Mouse (Mus musculus) CH12.LX (cell line): ENCODE data around the gene Dkc1. TPM values are rescaled to one million over a fixed set of nuclear protein-coding genes. Genes with fewer than 3 reads are reported as not detected.

Experiments
- DNase-seq: peaks from one replicate; pipeline ENCODE4 v3.0.0-alpha.2; 2013; ENCODE audit errors: extremely low read depth
- H3K27ac ChIP-seq: 2 replicates; pipeline ENCODE4 v1.5.1; 2012; ENCODE audit warnings: low read depth, mild to moderate bottlenecking, control low read depth, moderate library complexity; ENCODE audit not compliant: insufficient read depth
- H3K27me3 ChIP-seq: replicated peaks from 2 replicates; pipeline ENCODE3; 2012; ENCODE audit warnings: inconsistent platforms
- H3K36me3 ChIP-seq, 2 experiments: replicated peaks in 1 of 2; 2 replicates each; pipeline versions ENCODE3 to v1.6.1; 2012; ENCODE audit warnings: inconsistent platforms in 1 of 2, low read length in 1 of 2, mild to moderate bottlenecking in 1 of 2, mixed read lengths in 1 of 2, moderate library complexity in 1 of 2; ENCODE audit not compliant: control insufficient read depth in 1 of 2, insufficient read depth in 1 of 2
- H3K4me1 ChIP-seq, 2 experiments: 2 replicates each; pipeline ENCODE4 v1.6.1; 2012; ENCODE audit warnings: inconsistent platforms in 1 of 2, moderate library complexity in 1 of 2; ENCODE audit not compliant: insufficient read depth in 2 of 2, control insufficient read depth in 1 of 2
- H3K4me2 ChIP-seq: 2 replicates; pipeline ENCODE4 v1.6.1; 2012; ENCODE audit warnings: low read depth, mild to moderate bottlenecking, control low read depth; ENCODE audit not compliant: poor library complexity, insufficient read depth, severe bottlenecking
- H3K4me3 ChIP-seq, 3 experiments: fragments of 150-350 bp in 1 of 3; sonication (generic) in 1 of 3; replicated peaks in 1 of 3; 2 replicates each; pipeline versions ENCODE3 to v1.5.1; 2011 to 2012; ENCODE audit warnings: low read depth in 2 of 3, low read length in 2 of 3, mild to moderate bottlenecking in 2 of 3, moderate library complexity in 2 of 3, control low read depth in 1 of 3, improper control_type of control experiment in 1 of 3, inconsistent platforms in 1 of 3, mixed read lengths in 1 of 3; ENCODE audit not compliant: poor library complexity in 1 of 3
- H3K79me2 ChIP-seq: replicated peaks from 2 replicates; pipeline ENCODE4 v1.6.1; 2012; ENCODE audit warnings: mild to moderate bottlenecking, moderate library complexity; ENCODE audit not compliant: control insufficient read depth, poor library complexity, insufficient read depth, severe bottlenecking; ENCODE audit errors: extremely low read depth
- H3K9ac ChIP-seq: 2 replicates; pipeline ENCODE4 v1.6.1; 2012; ENCODE audit warnings: low read depth, mild to moderate bottlenecking, control low read depth, moderate library complexity; ENCODE audit not compliant: insufficient read depth
- H3K9me3 ChIP-seq: replicated peaks from 2 replicates; pipeline ENCODE3; 2012; ENCODE audit warnings: low read length, inconsistent platforms, mixed read lengths
- CHD1 ChIP-seq: IDR thresholded peaks from 2 replicates; pipeline ENCODE4 v1.6.1; 2012; ENCODE audit warnings: low read depth, low read length, improper control_type of control experiment, inconsistent platforms
- EP300 ChIP-seq: IDR thresholded peaks from 2 replicates; pipeline ENCODE4 v1.6.1; 2011; ENCODE audit warnings: low read length, improper control_type of control experiment
- HCFC1 ChIP-seq: IDR thresholded peaks from 2 replicates; pipeline ENCODE4 v1.6.1; 2012; ENCODE audit warnings: low read depth, mild to moderate bottlenecking, inconsistent platforms, low read length, improper control_type of control experiment
- IRF4 ChIP-seq: IDR thresholded peaks from 2 replicates; pipeline ENCODE4 v1.6.1; 2014; ENCODE audit warnings: low read depth, mild to moderate bottlenecking, inconsistent platforms, low read length, improper control_type of control experiment
- JUN ChIP-seq: IDR thresholded peaks from 2 replicates; pipeline ENCODE4 v1.6.1; 2011; ENCODE audit warnings: low read depth, mild to moderate bottlenecking, low read length, improper control_type of control experiment, moderate library complexity; ENCODE audit not compliant: insufficient read depth
- MAZ ChIP-seq: IDR thresholded peaks from 2 replicates; pipeline ENCODE4 v1.6.1; 2012; ENCODE audit warnings: low read depth, mild to moderate bottlenecking, inconsistent platforms, low read length, improper control_type of control experiment, moderate library complexity
- MEF2A ChIP-seq: IDR thresholded peaks from 2 replicates; pipeline ENCODE4 v1.6.1; 2014; ENCODE audit warnings: low read depth, mild to moderate bottlenecking, inconsistent platforms, low read length, improper control_type of control experiment, borderline replicate concordance
- MYC ChIP-seq: IDR thresholded peaks from 2 replicates; pipeline ENCODE4 v1.6.1; 2011; ENCODE audit warnings: low read depth, mild to moderate bottlenecking, improper control_type of control experiment, low read length
- NELFE ChIP-seq: IDR thresholded peaks from 2 replicates; pipeline ENCODE4 v1.6.1; 2011; ENCODE audit warnings: low read depth, low read length, improper control_type of control experiment
- POLR2A ChIP-seq: IDR thresholded peaks from 2 replicates; pipeline ENCODE4 v1.6.1; 2011; ENCODE audit warnings: low read depth, mild to moderate bottlenecking, improper control_type of control experiment, low read length
- POLR2AphosphoS2 ChIP-seq: IDR thresholded peaks from 2 replicates; pipeline ENCODE4 v1.6.1; 2011; ENCODE audit warnings: low read depth, low read length, improper control_type of control experiment
- RAD21 ChIP-seq: IDR thresholded peaks from 2 replicates; pipeline ENCODE4 v1.6.1; 2011; ENCODE audit warnings: low read depth, mild to moderate bottlenecking, low read length, improper control_type of control experiment, moderate library complexity
- RCOR1 ChIP-seq: conservative IDR thresholded peaks from 2 replicates; pipeline ENCODE4 v1.6.1; 2012; ENCODE audit warnings: low read depth, mild to moderate bottlenecking, inconsistent platforms, low read length, improper control_type of control experiment
- TBP ChIP-seq: conservative IDR thresholded peaks from 2 replicates; pipeline ENCODE4 v1.6.1; 2011; ENCODE audit warnings: low read depth, low read length, improper control_type of control experiment
- TCF12 ChIP-seq: IDR thresholded peaks from 2 replicates; pipeline ENCODE4 v1.6.1; 2014; ENCODE audit warnings: low read depth, mild to moderate bottlenecking, inconsistent platforms, low read length, improper control_type of control experiment
- UBTF ChIP-seq: IDR thresholded peaks from 2 replicates; pipeline ENCODE4 v1.6.1; 2012; ENCODE audit warnings: low read depth, mild to moderate bottlenecking, inconsistent platforms, low read length, improper control_type of control experiment, moderate library complexity
- USF1 ChIP-seq: IDR thresholded peaks from 2 replicates; pipeline ENCODE4 v1.6.1; 2014; ENCODE audit warnings: low read depth, mild to moderate bottlenecking, inconsistent platforms, low read length, improper control_type of control experiment
- ZKSCAN1 ChIP-seq: IDR thresholded peaks from 2 replicates; pipeline ENCODE4 v1.6.1; 2012; ENCODE audit warnings: low read depth, inconsistent platforms, low read length, improper control_type of control experiment, borderline replicate concordance
- ZNF384 ChIP-seq: IDR thresholded peaks from 2 replicates; pipeline ENCODE4 v1.6.1; 2012; ENCODE audit warnings: low read depth, low read length, improper control_type of control experiment, inconsistent platforms
- dilution Hi-C: fragments of 300-500 bp; cut with MboI; formaldehyde crosslinking; loops from 2 replicates; pipeline ENCODE4 v1.14.3; 2020; ENCODE audit warnings: low sequenced_read_pairs; ENCODE audit not compliant: extremely low pct_unique_long_range_greater_than_20kb, extremely low pct_ligation_motif_present
- in situ Hi-C: fragments of 300-500 bp; cut with MboI; formaldehyde crosslinking; loops from 3 replicates; pipeline ENCODE4 v1.14.3; 2019; ENCODE audit warnings: low sequenced_read_pairs, low pct_ligation_motif_present, low pct_unique_long_range_greater_than_20kb, mixed read lengths
- polyA plus RNA-seq: library from polyadenylated mRNA; unstranded; fragments of >175 nt; gene quantifications from 2 replicates; pipeline ENCODE4 v1.2.1, GENCODE M21; 2012; ENCODE audit warnings: low read depth; ENCODE audit not compliant: insufficient read length
- total RNA-seq, 2 experiments: library from RNA; depleted of rRNA; stranded (reverse); fragments of 300-350 nt in 1 of 2; fragments of >200 nt in 1 of 2; gene quantifications; 2 replicates each; pipeline ENCODE4 v1.2.3; 2012 to 2014

Gene Dkc1
- total and polyA plus RNA-seq, 3 experiments: 110 to 273 (median 260) TPM

- in situ Hi-C loops: no loop called here
- Histone ChIP-seq H3K27me3 (no peaks in the 10 kb centered on the region), H3K4me2 (no peak overlapping the region), H3K36me3 (no peaks in the 10 kb centered on the region), H3K9ac (no peak overlapping the region), H3K27ac (no peak overlapping the region), H3K4me3 (no peak overlapping the region), H3K9me3 (no peaks in the 10 kb centered on the region), H3K4me1 (no peaks in the 10 kb centered on the region), H3K79me2 (no peaks in the 10 kb centered on the region)
- TF ChIP-seq USF1 (no peak), CHD1 (no peak), NELFE (no peak), ZNF384 (no peak), ZKSCAN1 (no peak)
- dilution Hi-C loops: no loop called here
- no peak for DNase-seq
Observed at GRCm38 (mm10) chrX:75045931-75046330, 49.7 kb upstream of the Dkc1 start.

GRCm38 (mm10) chrX:75046921-75047635 is 48.6 kb upstream of the Dkc1 start:
- no peak overlapping the region for H3K9ac ChIP-seq
- no peaks in the 10 kb centered on the region for H3K79me2 ChIP-seq
- H3K27ac ChIP-seq: no peak overlapping the region
- dilution Hi-C loops: no loop called here
- in situ Hi-C loops: no loop called here
- no peaks in the 10 kb centered on the region for H3K4me1 ChIP-seq
- DNase-seq: no peak
- TF ChIP-seq RAD21 (no peak), UBTF (no peak), MAZ (no peak), CHD1 (no peak), POLR2AphosphoS2 (no peak), POLR2A (no peak), MYC (no peak)
- no peaks in the 10 kb centered on the region for H3K36me3 ChIP-seq
- H3K4me2 ChIP-seq: no peak overlapping the region
- no peak overlapping the region for H3K4me3 ChIP-seq
- no peaks in the 10 kb centered on the region for H3K27me3 ChIP-seq
- no peaks in the 10 kb centered on the region for H3K9me3 ChIP-seq

- no peak for DNase-seq
- H3K27ac ChIP-seq: no peak overlapping the region
Observed at GRCm38 (mm10) chrX:75056120-75056775, 39.4 kb upstream of the Dkc1 start.

More at GRCm38 (mm10) chrX:75056120-75056775, 39.4 kb upstream of the Dkc1 start:
- H3K27me3 ChIP-seq: no peaks in the 10 kb centered on the region
- in situ Hi-C loops: no loop called here
- H3K79me2 ChIP-seq: no peaks in the 10 kb centered on the region
- no peak overlapping the region for H3K4me2 ChIP-seq
- H3K9ac ChIP-seq: no peak overlapping the region
- H3K9me3 ChIP-seq: no peaks in the 10 kb centered on the region
- H3K36me3 ChIP-seq: no peaks in the 10 kb centered on the region
- H3K4me1 ChIP-seq: no peaks in the 10 kb centered on the region
- dilution Hi-C loops: no loop called here
- no peak overlapping the region for H3K4me3 ChIP-seq
- no peak for TF ChIP-seq MEF2A
- no peak for TF ChIP-seq EP300
- no peak for TF ChIP-seq HCFC1
- no peak for TF ChIP-seq IRF4
- TF ChIP-seq TCF12: no peak
- TF ChIP-seq TBP: no peak
- no peak for TF ChIP-seq JUN
- TF ChIP-seq RCOR1: no peak
